Mouse (Mus musculus) heart, postnatal 10 days (tissue): ENCODE measurements around the gene Vil1. TPM values are rescaled to one million over a fixed set of nuclear protein-coding genes. Genes with fewer than 3 reads are reported as not detected.

Experiments
- DNase-seq, 2 experiments: peaks; one replicate each; pipeline ENCODE4 v3.0.0; 2021
- intact Hi-C: fragments of 180-260 bp; cut with DNase I; formaldehyde crosslinking; loops from one replicate; pipeline ENCODE4 v1.15.1; 2025
- total RNA-seq, 2 experiments: library from RNA; stranded (reverse); gene quantifications; 2 replicates each; pipeline ENCODE4 v1.2.3; 2021

The Vil1 gene
- 1 to 10 TPM; 1.1 to 1.2 TPM for total RNA-seq

- intact Hi-C loops, result no loop called here
- DNase-seq, result no peak
These were observed at the start of gene Vil1 for GRCm38 (mm10) chr1:74408589-74409504. TSS of gene Vil1 (plus strand) at chr1:74409376.

GRCm38 (mm10) chr1:74359952-74360517 lies 49.1 kb upstream of the Vil1 start:
- no peak for DNase-seq
- intact Hi-C loops, result loop anchor here (2.0 kb wide), 2 partner anchors 17 to 71 kb away; no protein-coding TSS in a partner anchor

GRCm38 (mm10) chr1:74361812-74362211 lies 47.4 kb upstream of the Vil1 start, which contains the start of gene Catip:
TSS of gene Catip (plus strand) at chr1:74362108.
- peak; percentile 85 to 90 for DNase-seq
- intact Hi-C loops, result loop anchor here (1.0 to 2.0 kb wide), 5 partner anchors 19 to 157 kb away; no protein-coding TSS in a partner anchor

GRCm38 (mm10) chr1:74362325-74363229 lies 46.6 kb upstream of the Vil1 start:
- DNase-seq, result no peak
- intact Hi-C loops, result loop anchor here (1.0 to 2.0 kb wide), 3 partner anchors 49 to 157 kb away; no protein-coding TSS in a partner anchor

- intact Hi-C loops, result loop anchor here (2.0 kb wide), 1 partner anchor 89 kb away; no protein-coding TSS in a partner anchor
- DNase-seq, result peak in 1 of 2 experiments; percentile 33
These were observed 45.7 kb upstream of the Vil1 start for GRCm38 (mm10) chr1:74363437-74363836.

GRCm38 (mm10) chr1:74364270-74364669 lies 44.9 kb upstream of the Vil1 start:
- DNase-seq, result no peak
- intact Hi-C loops, result no loop called here

GRCm38 (mm10) chr1:74367886-74368645 lies 41.1 kb upstream of the Vil1 start:
- DNase-seq, result peak; percentile 76 to 78
- intact Hi-C loops, result loop anchor here (2.0 kb wide), 1 partner anchor 19 kb away; no protein-coding TSS in a partner anchor

- no peak for DNase-seq
- intact Hi-C loops, result no loop called here
These were observed 39.1 kb upstream of the Vil1 start for GRCm38 (mm10) chr1:74370040-74370439.

- intact Hi-C loops, result no loop called here
- DNase-seq, result no peak
These were observed 35.8 kb upstream of the Vil1 start for GRCm38 (mm10) chr1:74373372-74373771.

GRCm38 (mm10) chr1:74374980-74375379 lies 34.2 kb upstream of the Vil1 start, which contains the start of gene Slc11a1:
TSS of gene Slc11a1 (plus strand) at chr1:74375195.
- intact Hi-C loops, result no loop called here
- no peak for DNase-seq

- DNase-seq, result no peak
- intact Hi-C loops, result no loop called here
These were observed 33.6 kb upstream of the Vil1 start for GRCm38 (mm10) chr1:74375561-74375960.

- DNase-seq, result peak; percentile 48 to 60
- intact Hi-C loops, result no loop called here
These were observed 32.8 kb upstream of the Vil1 start for GRCm38 (mm10) chr1:74376396-74376795.

GRCm38 (mm10) chr1:74379058-74379504 lies 30.1 kb upstream of the Vil1 start:
- intact Hi-C loops, result no loop called here
- DNase-seq, result no peak

GRCm38 (mm10) chr1:74380484-74380883 lies 28.7 kb upstream of the Vil1 start:
- intact Hi-C loops, result no loop called here
- no peak for DNase-seq

- intact Hi-C loops, result no loop called here
- DNase-seq, result no peak
These were observed 27.6 kb upstream of the Vil1 start for GRCm38 (mm10) chr1:74381588-74382021.

- DNase-seq, result no peak
- intact Hi-C loops, result no loop called here
These were observed 25.8 kb upstream of the Vil1 start for GRCm38 (mm10) chr1:74383385-74383784.

GRCm38 (mm10) chr1:74384525-74384924 lies 24.7 kb upstream of the Vil1 start:
- intact Hi-C loops, result no loop called here
- DNase-seq, result no peak

- intact Hi-C loops, result no loop called here
- no peak for DNase-seq
These were observed 24.1 kb upstream of the Vil1 start for GRCm38 (mm10) chr1:74385064-74385463.

GRCm38 (mm10) chr1:74385531-74385930 lies 23.6 kb upstream of the Vil1 start:
- intact Hi-C loops, result no loop called here
- no peak for DNase-seq

GRCm38 (mm10) chr1:74386363-74386713 lies 22.8 kb upstream of the Vil1 start:
- no peak for DNase-seq
- intact Hi-C loops, result loop anchor here (2.0 kb wide), 2 partner anchors 18 to 74 kb away; no protein-coding TSS in a partner anchor
